Mouse (Mus musculus) kidney, adult 11 months (tissue): ENCODE results near the gene Nostrin.

Source experiments
- DNase-seq: peaks from one replicate; pipeline ENCODE4 v3.0.0; 2022

Nostrin gene

DNA sequence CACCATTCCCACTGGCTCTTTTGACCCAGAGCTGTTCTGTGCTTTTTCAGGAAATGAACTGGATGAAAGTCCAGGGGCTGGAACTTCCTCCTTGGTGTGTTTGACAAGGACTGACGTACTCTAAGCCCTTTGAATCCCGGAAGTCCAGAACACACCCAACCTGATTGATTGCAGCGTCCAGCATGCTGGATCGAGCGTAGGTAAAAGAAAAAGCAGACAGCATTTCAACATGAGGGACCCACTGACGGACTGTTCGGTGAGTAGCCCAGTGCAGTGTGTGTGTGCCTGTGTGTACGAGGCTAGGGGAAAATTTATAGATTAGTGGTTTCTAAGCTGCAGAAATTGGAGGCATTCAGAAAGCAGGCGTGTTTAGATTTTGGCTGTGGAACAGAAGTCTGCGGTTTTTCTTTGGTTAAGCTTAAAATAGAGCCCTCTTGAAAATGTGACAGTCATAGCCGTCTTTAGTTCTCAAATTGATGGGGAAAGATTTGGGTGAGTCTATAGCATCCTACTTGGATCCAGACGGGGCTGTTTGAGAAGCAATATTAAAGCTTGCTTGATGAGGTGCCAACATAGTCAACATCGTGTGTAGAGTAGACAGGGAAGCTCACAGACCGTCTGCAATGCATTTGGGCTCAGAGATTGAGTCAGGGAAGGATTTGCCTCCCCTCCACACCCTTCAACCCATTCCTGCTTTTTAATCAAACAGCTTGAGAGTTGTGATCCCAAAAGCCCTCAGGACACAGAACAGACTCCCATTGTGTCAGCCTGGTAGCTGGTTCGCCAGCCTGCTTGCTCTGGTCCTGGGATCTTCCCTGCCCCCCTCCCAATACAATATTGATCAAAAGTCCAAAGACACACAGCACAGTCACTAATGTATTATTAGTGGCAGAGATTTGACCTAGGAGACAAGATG, at the start of gene Nostrin:
TSS of gene Nostrin (plus strand) at position 140 of the 916 bp plus-strand sequence.
- peak; percentile 45 for DNase-seq

DNA sequence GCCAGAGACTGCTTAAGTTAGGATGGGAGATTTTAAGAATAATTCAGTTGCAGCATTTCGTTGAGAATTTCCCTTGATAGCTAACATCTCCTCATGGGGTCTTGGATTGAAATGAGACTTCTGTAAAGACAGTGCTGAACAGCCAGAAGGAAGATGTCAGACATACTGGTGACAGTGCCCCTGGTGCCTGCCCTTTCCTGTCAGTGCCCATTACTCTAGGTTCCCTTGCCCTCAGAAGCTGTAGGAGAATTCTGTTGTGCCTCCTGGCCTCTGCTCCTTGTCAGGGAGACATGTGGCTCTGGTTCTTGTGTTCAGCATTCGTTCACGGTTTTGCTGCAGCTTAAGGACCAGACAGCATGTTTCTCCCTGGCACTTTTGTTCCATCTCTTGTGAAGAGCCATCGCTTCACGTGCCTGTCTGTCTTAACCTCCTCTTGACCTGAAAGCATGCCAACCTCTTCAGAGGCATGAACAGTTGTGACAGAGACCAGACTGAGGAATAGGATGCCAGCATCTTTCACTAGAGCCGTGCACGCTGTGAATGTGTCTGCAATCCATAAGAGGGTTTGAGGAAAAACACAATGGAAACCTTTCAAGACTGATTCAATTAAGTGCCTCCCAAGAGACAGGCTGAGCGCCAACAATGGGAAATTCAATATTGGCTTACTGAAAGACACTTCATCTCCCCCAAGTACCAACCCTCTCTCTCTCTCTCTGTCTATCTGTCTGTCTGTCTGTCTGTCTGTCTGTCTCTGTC, 48.9 kb upstream of the Nostrin start:
- DNase-seq, result no peak

DNA sequence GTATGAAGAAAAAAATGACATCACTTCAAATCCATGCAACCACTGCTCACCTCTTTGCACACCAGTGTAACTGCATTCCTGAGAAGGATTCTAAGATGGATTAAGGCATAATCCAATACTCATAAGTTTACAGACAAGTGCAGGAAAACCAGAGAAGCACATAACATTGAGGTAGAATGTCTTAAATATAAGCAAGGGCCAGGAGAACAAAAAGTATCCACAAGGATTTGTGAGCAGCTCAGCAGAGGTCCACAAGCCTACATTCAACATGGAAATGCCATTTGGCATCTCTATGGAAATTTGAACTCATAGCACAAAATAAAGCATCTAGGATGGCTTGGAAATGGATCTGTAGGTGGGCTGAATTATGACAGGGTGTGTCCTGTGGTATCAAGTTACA, 39.8 kb upstream of the Nostrin start:
- DNase-seq, result no peak

DNA sequence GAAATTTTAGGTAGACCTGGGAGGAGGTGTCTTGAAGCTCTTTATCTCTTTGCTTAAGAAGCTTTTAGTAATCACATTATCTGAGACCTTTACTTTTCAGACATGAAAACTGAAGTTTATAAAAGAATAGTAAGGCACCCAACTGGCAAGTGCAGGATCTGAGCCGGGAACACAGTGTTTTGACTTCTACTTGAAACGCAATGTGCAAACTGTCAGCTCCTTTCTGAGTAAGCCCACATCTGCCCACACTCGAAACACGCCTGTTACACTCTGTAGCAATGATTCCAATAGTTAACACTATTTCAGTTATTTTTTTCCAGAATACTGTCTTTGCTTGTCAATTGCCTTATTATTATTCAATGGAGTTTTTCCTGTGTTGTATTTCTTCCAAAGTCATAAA, 38.8 kb upstream of the Nostrin start:
- no peak for DNase-seq

DNA sequence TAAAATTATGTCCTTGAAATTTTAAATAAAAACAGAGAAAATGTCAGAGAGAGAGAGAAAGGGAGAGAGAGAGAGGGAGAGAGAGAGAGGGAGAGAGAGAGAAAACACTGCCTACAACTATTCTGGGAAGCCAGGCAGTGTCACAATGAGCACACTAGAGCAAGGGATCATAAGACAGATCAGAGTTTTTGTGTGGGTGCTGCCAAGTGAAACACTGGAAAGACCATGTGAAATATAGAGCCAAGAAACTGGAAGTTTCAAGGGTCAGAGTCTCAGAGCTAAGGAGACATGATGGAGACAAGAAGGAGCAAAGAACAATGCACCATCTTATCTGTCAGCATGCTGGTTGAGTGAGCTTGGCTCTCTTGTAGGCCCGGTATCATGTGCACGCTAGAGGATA, 38.1 kb upstream of the Nostrin start:
- no peak for DNase-seq

DNA sequence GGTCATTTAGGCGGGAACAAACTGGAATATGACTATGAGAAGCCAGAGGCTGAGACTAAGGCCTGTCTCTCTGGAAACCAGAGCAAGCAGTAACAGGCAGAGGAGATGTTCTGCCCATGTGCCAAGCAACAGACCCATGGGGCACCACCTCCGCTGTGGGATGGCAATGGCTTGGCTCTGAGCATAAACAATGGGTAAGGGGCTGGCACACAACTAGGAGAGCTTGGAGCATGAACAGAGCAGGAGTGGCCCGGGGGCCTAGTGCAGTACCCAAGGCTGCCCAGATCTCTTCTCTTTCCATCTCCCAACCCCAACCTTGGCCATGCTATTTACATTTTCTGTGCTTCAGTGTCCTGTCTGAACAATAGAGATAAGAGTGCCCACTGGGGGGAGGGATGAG, 36.9 kb upstream of the Nostrin start:
- no peak for DNase-seq

DNA sequence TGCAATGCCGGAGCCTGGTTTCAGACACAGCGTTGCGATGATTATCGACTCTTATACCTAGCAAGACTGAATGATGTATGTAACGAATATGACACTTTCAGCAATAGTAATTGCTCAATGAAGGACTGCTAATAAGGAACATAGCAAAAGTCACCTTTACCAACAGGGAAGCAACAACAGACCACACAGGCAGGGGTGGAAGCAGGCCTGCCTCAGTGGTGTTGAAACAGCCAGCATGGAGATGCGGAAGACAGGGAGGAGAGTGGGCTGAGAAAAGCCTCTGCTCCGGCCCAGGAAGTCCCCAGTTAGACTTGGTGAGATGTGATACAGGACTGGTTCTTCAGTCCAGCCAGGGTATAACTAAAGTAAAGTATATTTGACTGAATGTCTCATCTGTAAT, 36.5 kb upstream of the Nostrin start:
- DNase-seq, result no peak

DNA sequence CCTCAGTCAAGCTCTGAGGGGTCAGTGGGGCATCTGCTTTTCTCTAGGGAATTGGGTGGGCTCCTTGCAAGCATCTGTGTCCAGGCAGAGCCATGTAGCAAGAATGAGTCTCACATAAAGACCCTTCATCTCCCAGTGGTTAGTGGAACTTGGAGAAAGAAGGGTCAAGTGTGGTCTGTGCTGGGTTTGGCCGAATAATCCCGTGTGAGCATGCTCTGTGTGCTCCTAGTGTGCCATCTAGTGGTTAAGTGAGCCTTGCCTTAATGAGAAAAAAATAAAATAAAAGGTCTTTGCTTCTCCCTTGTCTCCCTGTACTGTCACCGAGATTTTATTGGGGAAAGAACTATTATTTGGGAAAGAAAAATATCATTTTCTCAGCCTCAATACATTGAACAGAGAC, 34.9 kb upstream of the Nostrin start:
- peak; percentile 12 for DNase-seq

DNA sequence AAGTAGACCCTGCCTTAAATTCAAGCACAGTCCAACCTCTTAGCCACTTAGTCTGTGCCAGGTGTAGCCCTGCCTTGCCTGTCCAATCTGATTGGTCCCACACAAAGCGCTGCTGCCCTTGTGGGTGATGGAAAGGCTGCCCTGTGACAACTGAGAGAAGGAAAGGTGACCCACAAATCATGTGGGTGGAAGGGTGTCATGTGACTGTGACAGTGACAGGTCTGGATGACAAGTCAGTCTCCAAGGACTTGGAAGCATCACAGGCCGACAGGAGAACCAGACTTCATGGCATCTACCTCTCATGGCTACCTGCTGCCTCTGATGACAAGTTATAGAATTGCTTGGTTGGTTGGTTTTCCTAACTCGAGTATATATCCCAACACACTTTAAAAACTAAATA, 32.1 kb upstream of the Nostrin start:
- DNase-seq, result no peak

DNA sequence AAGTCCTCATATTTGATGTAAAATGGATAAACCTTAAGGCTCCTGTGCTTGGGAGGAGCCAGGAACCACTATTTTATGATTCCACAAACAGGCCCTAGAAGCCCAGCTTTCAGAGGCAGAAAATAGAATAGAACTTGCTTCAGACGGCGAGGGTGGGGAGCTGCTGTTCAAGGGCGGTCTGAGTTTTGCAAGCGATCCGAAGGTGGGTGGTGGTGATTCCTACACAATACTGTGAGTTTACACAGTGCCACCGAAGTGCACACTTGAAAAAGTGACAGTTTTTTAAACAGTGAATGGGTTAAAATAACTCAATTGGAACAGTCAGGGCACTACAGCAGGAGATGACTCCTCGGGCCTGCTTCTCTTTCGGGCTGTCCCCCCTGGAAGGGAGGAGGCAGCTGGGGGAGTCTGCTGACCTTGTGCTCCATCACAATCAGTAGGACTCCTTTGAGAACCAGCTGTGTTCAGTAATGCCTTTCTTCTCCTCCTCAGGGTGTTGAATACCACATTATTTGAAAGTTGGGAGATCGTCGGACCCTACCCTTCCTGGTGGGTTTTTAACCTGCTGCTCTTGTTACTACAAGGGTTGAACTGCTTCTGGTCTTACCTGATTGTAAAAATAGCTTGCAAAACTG, 31.0 kb upstream of the Nostrin start:
- DNase-seq, result no peak

DNA sequence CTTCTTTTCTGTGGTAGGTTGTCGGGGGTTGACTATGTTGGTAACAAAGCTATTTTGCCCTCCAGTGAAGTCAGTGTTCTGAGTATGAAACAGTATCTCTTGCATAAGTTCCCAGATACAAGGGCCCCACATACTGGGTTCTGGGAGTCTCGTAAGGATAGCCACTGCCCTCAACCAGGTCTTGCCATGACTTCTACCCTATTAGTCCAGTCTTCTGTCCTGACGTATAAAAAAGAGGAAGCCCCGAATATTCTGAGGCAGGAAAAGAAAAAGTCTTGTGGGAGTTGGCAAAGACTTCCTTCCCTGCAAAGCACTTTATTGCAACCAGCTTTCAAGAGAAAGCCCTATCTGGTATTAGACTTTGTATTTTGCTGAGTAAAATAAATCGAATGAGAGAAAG, 26.4 kb upstream of the Nostrin start:
- DNase-seq, result no peak

DNA sequence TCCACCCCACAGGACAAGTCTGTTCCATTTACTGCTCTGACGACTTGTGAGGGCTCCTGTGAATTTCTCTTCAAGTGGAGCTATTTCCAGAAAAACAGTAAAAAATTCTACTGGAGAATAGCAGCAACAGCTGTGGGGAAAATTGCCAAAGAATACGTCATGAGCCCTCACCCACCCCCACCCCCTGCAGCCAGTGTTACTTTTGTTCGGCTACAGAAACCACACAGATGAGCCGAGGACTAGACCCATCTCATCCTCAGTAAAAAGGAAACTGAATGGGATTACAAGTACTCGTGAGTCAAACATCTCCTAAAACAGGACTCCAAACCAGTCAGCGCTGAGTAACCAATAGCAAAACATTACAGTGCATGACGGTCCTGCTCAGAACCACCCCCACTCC, 25.9 kb upstream of the Nostrin start:
- DNase-seq, result no peak

DNA sequence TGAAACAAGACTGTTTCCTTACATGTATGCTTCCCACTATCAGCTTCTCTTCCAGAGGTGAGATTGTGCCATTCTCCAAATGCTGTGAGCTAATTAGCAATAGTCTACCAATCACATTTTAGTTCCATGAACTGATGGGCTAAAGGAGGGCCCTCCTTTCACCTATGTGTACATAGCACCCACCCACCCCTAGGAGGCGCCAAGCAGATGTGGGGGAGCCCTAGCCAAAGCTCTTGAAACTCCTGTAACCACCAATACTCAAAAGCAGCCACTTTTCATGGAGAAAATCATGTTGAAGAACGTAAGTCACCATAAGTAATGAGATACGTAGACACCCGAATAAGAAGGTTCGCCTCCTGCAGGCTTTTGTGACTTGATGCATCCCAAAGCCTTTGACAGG, 23.0 kb upstream of the Nostrin start:
- no peak for DNase-seq

DNA sequence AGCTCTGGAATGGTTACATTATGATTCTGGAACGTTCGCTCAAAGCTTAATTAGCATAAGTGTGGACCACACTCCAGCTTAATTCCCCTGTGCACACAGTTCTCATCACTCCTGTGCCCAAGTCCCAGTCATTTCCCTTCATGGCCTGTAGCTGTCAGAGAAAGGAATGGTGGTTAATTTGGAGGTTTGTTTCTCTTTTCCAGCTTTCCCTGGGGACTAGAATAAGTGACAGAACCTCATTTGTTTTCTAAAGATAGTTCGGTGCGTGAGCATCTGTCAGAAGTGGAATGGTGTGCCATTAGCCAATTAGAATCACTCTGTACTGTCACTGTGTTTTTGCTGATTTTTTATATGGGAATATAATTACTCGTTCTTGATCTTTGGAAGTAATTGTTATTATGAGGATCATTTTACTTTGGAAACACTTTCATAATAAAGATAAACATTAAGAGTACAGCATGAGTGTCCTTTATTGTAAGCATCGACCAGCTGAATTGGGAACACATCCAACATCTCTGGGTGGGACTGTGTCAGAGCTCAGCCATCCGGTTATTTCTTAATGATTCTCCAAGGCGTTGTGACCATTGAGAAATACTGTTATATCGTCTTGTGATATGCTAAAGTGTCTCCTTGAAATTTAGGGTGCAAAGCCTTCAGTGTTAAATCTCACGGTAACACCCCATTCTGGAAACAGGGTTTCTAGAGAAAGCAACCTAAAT, 21.6 kb upstream of the Nostrin start:
- DNase-seq, result no peak

DNA sequence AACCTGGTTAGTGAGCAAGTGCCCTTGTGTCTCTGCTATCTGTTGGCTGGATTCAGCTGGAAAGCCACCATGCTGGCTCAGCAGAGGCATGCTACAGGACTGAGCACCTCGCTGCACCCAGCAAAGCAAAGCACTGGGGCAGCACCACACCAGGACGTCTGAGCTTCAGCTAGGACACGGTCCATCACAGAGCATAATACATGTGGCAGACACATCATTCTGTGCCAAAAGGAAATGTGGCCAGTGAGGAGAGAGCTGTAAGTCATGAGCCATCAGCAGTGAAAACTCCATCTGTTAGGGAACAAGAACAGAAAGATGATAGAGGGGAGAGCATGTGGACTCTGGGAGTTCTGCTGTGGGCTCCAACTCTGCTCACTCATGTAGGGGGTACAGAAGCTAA, 19.7 kb upstream of the Nostrin start:
- DNase-seq, result no peak

DNA sequence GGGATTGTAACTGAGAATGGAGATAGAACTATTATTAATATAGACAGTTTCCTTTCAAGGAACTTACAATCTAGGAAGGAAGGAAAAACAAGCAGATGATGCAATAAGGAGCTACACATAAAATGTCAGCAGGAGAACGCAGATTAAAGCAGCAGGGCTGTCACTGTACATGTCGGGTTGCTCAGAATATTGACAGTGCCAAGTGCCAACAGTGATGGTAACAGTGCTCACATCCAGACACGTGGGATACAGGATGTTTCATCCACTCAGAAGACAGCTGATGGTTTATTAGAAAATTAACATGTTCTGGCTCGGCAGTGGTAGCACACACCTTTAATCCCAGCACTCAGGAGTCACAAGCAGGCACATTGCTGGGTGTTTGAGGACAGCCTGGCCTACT, 18.8 kb upstream of the Nostrin start:
- no peak for DNase-seq

DNA sequence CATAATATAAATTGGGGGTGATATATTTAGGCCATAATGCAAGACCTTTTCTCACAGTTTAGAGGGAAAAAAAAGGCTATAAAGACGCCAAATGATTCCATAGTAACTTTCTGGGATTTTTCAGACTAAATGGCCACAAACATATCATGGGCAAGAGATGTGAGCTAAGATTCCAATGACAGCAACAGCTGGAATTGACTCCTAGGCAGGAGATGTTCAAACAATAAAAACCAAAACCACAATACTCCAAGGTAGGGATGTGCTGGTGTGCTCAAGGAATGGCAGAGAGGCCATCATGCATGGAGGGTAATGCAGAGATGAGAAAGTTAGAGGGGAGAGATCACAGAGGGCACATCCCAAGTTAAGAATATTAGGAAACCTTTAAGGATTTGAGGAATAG, 16.6 kb upstream of the Nostrin start:
- DNase-seq, result no peak

DNA sequence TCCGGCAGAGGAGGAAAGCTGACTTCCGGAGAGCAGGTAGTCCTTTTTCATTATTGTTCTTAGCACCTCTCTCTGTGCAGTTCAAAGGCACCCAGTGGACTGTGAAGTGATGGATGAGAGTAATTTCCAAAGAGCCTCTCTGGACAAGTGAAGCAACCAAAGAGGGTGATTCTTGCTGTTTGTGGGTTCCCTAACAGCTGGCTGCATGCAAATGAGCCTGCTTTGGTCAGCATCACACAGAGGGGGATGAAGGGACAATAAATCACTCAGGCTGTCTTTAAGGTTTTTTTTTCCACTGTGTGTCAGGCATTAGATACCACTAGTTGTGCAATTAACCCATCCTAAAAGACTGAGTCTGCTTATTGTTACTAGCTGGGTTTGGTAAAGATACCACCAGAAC, 15.9 kb upstream of the Nostrin start:
- no peak for DNase-seq

DNA sequence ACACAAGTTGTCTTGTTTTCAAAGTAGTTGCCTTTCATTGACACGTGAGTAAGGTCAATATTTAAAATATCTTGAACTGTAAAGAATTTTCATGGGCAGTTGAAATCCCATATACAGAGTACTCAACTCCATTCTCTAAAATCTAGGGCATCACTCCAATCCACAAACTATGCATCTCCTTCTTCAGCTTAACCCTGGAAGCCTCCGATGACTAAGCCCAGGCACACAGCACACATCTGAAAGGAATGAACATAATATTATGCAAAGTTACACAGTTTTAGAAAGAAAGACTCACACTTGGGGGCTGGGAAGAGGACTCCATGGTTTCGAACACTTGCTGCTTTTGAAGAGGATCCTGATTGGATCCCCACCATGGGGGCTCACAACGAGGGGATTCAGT, 13.9 kb upstream of the Nostrin start:
- no peak for DNase-seq

DNA sequence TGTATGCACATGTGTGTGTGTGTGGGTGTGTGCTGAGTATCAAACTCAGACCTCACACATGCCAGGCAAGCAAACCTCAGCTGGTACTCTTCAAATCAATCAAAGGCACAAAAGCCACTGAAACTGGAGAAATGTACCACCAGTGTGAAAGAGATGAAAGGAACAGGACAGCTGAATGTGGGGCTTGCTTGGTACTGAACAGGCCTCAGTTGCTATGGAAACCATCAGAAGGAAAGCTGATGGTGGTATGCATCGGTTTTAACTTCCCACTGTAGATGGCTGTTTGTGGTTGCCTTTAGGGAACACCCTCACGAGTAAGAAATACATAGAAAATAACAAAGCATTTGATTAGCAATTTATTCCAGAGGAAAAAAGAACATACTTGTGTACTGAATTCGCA, 10.2 kb upstream of the Nostrin start:
- no peak for DNase-seq

DNA sequence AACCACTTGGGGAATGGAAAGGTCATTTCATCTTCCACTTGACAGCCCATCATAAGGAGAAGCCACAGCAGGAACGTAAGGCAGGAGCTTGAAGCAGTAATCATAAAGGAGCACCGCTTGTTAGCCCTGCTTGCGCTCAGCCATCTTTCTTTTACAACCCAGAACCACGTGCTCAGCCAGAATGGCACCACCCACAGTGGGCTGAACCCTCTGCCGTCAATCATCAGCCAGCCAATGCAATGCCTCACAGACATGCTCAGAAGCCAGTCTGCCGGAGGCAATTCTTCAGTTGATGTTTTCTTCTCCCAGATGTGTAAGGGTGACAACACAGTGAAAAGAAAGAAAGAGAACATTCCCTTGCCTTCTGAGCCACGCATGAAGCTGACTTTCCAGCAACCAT, 7.3 kb upstream of the Nostrin start:
- no peak for DNase-seq

DNA sequence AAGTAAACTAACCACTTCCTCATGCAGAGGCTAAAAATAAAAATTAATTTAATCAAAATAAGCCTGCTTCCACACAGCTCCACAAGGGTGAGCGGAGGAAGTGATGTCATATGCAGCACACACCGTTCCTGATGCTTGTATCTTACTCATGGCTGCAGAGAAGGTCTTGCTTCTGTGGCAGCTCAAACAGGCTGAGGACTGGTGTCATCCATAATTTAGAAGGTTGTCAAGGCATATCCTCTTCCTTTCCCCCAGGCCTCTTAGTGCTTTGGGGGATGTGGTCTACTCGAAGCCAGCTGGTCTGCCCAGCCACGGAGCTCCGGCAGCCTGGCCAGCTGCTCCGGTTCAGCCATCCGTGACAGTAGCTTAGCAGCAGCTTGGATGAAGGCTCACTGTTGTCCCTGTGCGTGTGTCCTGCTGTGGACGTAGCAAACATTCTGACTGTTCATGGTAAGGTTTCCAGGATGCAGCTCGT, 6.6 kb upstream of the Nostrin start:
- DNase-seq, result peak; percentile 40
